Mouse (Mus musculus): ENCODE measurements around the gene Lgr5.

Gene Lgr5

GRCm38 (mm10) chr10:115571317-115571716 lies 16.3 kb downstream of the Lgr5 start:
- in situ Hi-C loops (cut with MboI; ENCODE audit: low sequenced_read_pairs), result no loop called here

- in situ Hi-C loops (cut with MboI; ENCODE audit: low sequenced_read_pairs), result no loop called here
Measured at GRCm38 (mm10) chr10:115570577-115570976, 17.0 kb downstream of the Lgr5 start.

- in situ Hi-C loops (cut with MboI; ENCODE audit: low sequenced_read_pairs), result no loop called here
Measured at GRCm38 (mm10) chr10:115569712-115570491, 17.7 kb downstream of the Lgr5 start, which contains the start of gene A930009A15Rik. A930009A15Rik (plus strand) TSS chr10:115569986.

- in situ Hi-C loops (cut with MboI; ENCODE audit: low sequenced_read_pairs), result no loop called here
Measured at GRCm38 (mm10) chr10:115563961-115564360, 23.6 kb downstream of the Lgr5 start.

- in situ Hi-C loops (cut with MboI; ENCODE audit: low sequenced_read_pairs), result no loop called here
Measured at GRCm38 (mm10) chr10:115562911-115563686, 24.5 kb downstream of the Lgr5 start.

- in situ Hi-C loops (cut with MboI; ENCODE audit: low sequenced_read_pairs), result no loop called here
Measured at GRCm38 (mm10) chr10:115561136-115561880, 26.3 kb downstream of the Lgr5 start.

GRCm38 (mm10) chr10:115556738-115557242 lies 30.8 kb downstream of the Lgr5 start:
- in situ Hi-C loops (cut with MboI; ENCODE audit: low sequenced_read_pairs), result no loop called here

- in situ Hi-C loops (cut with MboI; ENCODE audit: low sequenced_read_pairs), result no loop called here
Measured at GRCm38 (mm10) chr10:115555191-115555765, 32.3 kb downstream of the Lgr5 start.

GRCm38 (mm10) chr10:115553352-115554113 lies 34.0 kb downstream of the Lgr5 start:
- in situ Hi-C loops (cut with MboI; ENCODE audit: low sequenced_read_pairs), result no loop called here

GRCm38 (mm10) chr10:115551069-115551468 lies 36.5 kb downstream of the Lgr5 start:
- in situ Hi-C loops (cut with MboI; ENCODE audit: low sequenced_read_pairs), result no loop called here

- in situ Hi-C loops (cut with MboI; ENCODE audit: low sequenced_read_pairs), result no loop called here
Measured at GRCm38 (mm10) chr10:115550253-115550652, 37.3 kb downstream of the Lgr5 start.

- in situ Hi-C loops (cut with MboI; ENCODE audit: low sequenced_read_pairs), result no loop called here
Measured at GRCm38 (mm10) chr10:115542917-115543316, 44.7 kb downstream of the Lgr5 start.

GRCm38 (mm10) chr10:115530746-115531145 lies 56.8 kb downstream of the Lgr5 start:
- in situ Hi-C loops (cut with MboI; ENCODE audit: low sequenced_read_pairs), result no loop called here

GRCm38 (mm10) chr10:115529768-115530167 lies 57.8 kb downstream of the Lgr5 start:
- in situ Hi-C loops (cut with MboI; ENCODE audit: low sequenced_read_pairs), result no loop called here

GRCm38 (mm10) chr10:115528892-115529291 lies 58.7 kb downstream of the Lgr5 start:
- in situ Hi-C loops (cut with MboI; ENCODE audit: low sequenced_read_pairs), result no loop called here

GRCm38 (mm10) chr10:115521081-115521451 lies 66.5 kb downstream of the Lgr5 start:
- in situ Hi-C loops (cut with MboI; ENCODE audit: low sequenced_read_pairs), result no loop called here

- in situ Hi-C loops (cut with MboI; ENCODE audit: low sequenced_read_pairs), result no loop called here
Measured at GRCm38 (mm10) chr10:115520200-115521080, 67.1 kb downstream of the Lgr5 start.

GRCm38 (mm10) chr10:115518845-115519244 lies 68.7 kb downstream of the Lgr5 start:
- in situ Hi-C loops (cut with MboI; ENCODE audit: low sequenced_read_pairs), result no loop called here

GRCm38 (mm10) chr10:115515503-115515902 lies 72.1 kb downstream of the Lgr5 start:
- in situ Hi-C loops (cut with MboI; ENCODE audit: low sequenced_read_pairs), result no loop called here

All from CH12F3 (cell line).